Mouse (Mus musculus) frontal cortex, adult (tissue): Measurements from ENCODE around the gene Smpd2.
A peak's percentile ranks its signal among the peaks of the same experiment; 100 is the strongest.

ENCODE experiments used
- ATAC-seq: cut with Nextera tagmentation; 2 replicates; pipeline ENCODE4 v1.9.2; 2017; ENCODE audit warnings: mild to moderate bottlenecking, moderate library complexity, mixed read lengths; ENCODE audit not compliant: low TSS enrichment

Gene Smpd2

DNA sequence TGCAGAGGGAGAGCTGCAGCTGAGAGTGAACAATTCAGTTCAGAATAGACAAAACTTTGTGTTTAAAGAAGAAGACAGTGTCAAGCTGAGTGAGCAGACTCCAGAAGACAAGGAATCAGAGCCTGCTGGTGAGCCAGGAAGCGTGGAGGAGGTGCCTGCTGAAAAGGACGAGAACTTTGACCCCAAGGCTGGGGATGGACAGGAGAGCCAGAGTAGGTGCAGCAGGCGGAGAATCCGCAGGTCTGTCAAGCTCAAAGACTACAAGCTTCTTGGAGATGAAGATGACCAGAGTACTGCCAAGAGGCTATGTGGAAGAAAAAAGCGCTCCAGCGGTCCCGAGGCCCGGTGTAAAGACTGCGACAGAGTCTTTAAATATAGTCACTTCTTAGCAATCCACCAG is 38.5 kb downstream of the Smpd2 start:
- no peak for ATAC-seq

DNA sequence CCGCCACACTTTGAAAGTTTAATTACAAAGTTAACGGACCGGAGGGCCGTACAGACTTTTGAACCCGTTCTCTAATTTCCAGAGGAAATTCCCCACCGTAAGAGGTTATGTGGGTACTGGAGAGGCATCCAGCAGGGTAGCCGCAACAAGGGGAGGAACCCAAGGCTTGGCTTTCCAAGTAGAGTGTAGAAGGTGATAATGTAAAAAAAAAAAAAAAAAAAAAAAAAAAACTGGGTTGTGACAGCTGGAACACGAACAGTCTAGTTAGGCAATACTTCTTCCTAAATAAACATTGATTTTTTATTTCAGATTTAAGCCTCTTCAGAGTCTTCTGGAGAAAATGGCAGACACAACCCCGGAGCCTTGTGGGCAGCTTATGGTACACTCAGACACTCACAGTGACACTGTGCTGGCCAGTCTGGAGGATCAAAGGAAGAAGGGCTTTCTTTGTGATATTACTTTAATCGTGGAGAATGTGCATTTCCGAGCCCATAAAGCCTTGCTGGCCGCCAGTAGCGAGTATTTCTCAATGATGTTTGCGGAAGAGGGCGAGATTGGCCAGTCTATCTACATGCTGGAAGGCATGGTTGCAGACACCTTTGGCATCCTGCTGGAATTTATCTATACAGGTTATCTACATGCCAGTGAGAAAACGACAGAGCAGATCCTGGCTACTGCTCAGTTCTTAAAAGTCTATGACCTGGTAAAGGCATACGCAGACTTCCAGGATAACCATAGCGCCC is 39.2 kb downstream of the Smpd2 start:
- ATAC-seq = no peak

DNA sequence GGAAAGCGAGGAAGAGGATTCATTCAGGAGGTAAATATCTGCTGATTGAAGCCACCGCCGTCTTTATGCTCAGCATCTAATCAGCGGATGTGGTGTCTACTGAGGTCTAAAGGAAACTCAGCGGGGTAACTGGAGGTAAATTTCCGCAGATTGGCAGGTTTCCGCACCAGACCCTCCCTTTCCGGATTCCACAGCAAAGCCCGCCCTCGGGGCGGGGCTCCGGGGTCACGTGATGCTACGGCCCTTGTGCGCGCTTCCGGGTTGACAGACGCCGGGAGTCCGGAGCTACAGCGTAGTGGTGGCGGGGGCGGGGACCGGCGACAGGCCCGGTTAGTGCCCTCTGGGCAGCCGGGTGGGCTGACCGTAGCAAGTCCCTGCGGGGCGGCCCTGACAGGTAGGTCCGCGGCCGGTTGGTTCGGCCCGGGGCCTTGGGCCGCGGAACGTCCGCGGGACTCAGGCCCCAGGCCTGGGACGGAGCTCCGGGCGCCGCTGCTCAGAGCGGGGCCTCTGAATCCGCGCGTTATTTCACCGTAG is 40.0 kb downstream of the Smpd2 start, which contains the start of gene Zbtb24:
TSS of gene Zbtb24 (plus strand) at position 247 of the 534 bp plus-strand sequence.
- ATAC-seq = peak; percentile 94

DNA sequence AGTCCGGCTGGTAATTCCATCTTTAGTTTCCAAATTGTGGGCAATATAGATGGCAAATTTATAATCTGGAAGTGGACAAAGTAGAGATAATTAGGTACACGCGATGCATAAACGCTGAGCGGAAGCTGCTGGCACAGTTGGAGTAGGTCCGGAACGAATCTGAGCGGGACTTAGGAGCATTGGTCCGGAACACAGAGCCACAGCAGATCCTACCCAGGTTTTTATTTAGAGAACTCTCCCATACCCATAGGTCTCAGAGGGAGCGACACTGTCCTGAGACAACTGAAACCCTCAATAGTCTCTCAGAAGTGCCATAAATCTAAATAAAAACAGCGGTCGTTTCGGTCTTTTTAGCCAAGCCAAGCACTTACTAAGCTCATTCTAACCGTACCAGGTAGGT is 40.5 kb downstream of the Smpd2 start:
- peak; percentile 84 for ATAC-seq

DNA sequence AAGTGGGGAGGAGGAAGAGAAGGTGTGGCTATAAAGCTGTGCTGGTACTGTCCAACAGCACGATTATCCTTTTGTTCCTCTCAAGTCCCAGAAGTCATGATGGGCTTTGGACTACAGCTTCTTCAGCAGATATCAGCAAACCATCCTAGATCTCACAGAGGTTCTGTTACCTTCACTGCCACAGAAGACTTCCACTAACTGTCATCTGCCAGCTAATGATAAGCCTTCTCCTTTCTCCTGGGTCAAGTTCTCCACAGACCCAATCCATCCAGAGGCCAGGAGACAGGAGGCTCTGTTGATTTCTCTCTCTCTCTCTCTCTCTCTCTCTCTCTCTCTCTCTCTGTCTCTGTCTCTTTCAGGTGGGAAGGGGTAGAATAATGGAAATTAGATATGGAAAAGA is 42.0 kb downstream of the Smpd2 start:
- ATAC-seq = no peak
